Mouse (Mus musculus) forebrain, embryonic 12.5 days (tissue): ENCODE results near the gene Fhl2. TPM values are rescaled to one million over a fixed set of nuclear protein-coding genes. Genes with fewer than 3 reads are reported as not detected.
A peak's percentile ranks its signal among the peaks of the same experiment; 100 is the strongest.

Experiments used
- ATAC-seq: fragments of 200-750 bp; cut with Nextera tagmentation; 2 replicates; pipeline ENCODE4 v1.8.0; 2017; ENCODE audit warnings: moderate TSS enrichment; ENCODE audit not compliant: low FRiP score
- H3K27ac ChIP-seq: fragments of 300-500 bp; sonication (generic); 2 replicates; pipeline ENCODE4 v1.5.1; 2016; ENCODE audit warnings: mild to moderate bottlenecking
- H3K27me3 ChIP-seq: fragments of 300-500 bp; sonication (generic); 2 replicates; pipeline ENCODE4 v1.6.1; 2016; ENCODE audit warnings: mild to moderate bottlenecking
- H3K36me3 ChIP-seq: fragments of 300-500 bp; sonication (generic); replicated peaks from 2 replicates; pipeline ENCODE4 v1.6.1; 2016; ENCODE audit warnings: mild to moderate bottlenecking
- H3K4me1 ChIP-seq: fragments of 300-500 bp; sonication (generic); 2 replicates; pipeline ENCODE4 v1.6.1; 2016
- H3K4me2 ChIP-seq: fragments of 300-500 bp; sonication (generic); 2 replicates; pipeline ENCODE4 v1.6.1; 2016; ENCODE audit warnings: mild to moderate bottlenecking, moderate library complexity
- H3K4me3 ChIP-seq: fragments of 300-500 bp; sonication (generic); replicated peaks from 2 replicates; pipeline ENCODE4 v1.5.1; 2016; ENCODE audit warnings: mild to moderate bottlenecking
- H3K9ac ChIP-seq: fragments of 300-500 bp; sonication (generic); 2 replicates; pipeline ENCODE4 v1.6.1; 2016; ENCODE audit warnings: mild to moderate bottlenecking
- H3K9me3 ChIP-seq: fragments of 300-500 bp; sonication (generic); 2 replicates; pipeline ENCODE4 v1.6.1; 2016
- WGBS: fragments of 180-500 bp; shearing (Covaris S2); methylation state at CpG from one replicate; pipeline ENCODE4 v1.1.7; 2016; 5-methylcytosine and 5-hydroxymethylcytosine counted together
- polyA plus RNA-seq: library from polyadenylated mRNA; unstranded; fragments of >200 nt; fragmentation: Nextera tagmentation; extraction: Ambion mirVana; gene quantifications from 2 replicates; pipeline ENCODE4 v1.2.1, GENCODE M21; 2016

The Fhl2 gene
- polyA plus RNA-seq, 1 experiment from 2014 or later: 4.3 TPM

DNA sequence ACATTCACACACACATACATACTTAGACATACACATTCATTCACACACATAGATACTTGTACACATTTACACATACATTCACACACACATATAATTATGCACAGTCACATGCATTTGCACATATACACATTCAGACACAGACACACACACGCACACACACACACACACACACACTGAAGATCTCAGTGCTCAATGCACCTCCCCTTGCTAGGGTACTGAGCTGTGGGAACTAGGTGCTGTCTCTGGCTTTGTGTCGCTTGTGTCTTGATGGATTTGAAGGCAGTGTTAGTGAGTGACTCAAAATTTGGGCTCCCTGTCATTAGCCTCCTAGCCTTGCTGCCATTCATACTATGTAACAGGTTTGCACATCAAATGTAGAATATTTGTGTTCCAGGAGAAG, 74.2 kb downstream of the Fhl2 start:
- no peak for ATAC-seq
- Histone ChIP-seq H3K9ac (no peak overlapping the region), H3K4me1 (no peaks in the 10 kb centered on the region), H3K4me2 (no peak overlapping the region), H3K9me3 (no peaks in the 10 kb centered on the region), H3K27ac (no peak overlapping the region), H3K4me3 (no peak overlapping the region), H3K36me3 (peaks cover 12% of the 10 kb centered on the region), H3K27me3 (no peaks in the 10 kb centered on the region)
- WGBS: 92% methylated on average over 2 of the region's 2 CpGs

DNA sequence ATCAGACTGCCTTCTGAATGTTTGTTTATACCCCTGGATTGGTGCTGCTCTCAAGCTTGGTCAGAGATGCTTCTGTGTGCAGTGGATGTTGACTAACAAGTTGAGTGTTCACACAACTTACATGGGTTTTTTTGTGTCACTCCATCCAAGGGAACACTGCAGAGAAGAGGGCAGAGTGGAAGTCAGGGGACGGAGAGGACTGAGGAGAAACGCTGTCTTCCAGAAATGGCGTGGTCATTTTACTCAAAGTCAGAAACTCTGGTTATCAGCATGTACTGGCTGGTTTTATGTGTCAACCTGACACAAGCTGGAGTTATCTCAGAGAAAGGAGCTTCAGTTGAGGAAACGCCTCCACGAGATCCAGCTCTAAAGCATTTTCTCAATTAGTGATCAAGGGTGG, 75.8 kb downstream of the Fhl2 start:
- Histone ChIP-seq H3K4me3 (no peak overlapping the region), H3K4me2 (no peak overlapping the region), H3K9me3 (no peaks in the 10 kb centered on the region), H3K36me3 (peaks cover 23% of the 10 kb centered on the region), H3K27ac (no peak overlapping the region), H3K4me1 (no peaks in the 10 kb centered on the region), H3K27me3 (no peaks in the 10 kb centered on the region), H3K9ac (no peak overlapping the region)
- ATAC-seq: no peak
- WGBS: 95% methylated on average over 5 of the region's 5 CpGs

DNA sequence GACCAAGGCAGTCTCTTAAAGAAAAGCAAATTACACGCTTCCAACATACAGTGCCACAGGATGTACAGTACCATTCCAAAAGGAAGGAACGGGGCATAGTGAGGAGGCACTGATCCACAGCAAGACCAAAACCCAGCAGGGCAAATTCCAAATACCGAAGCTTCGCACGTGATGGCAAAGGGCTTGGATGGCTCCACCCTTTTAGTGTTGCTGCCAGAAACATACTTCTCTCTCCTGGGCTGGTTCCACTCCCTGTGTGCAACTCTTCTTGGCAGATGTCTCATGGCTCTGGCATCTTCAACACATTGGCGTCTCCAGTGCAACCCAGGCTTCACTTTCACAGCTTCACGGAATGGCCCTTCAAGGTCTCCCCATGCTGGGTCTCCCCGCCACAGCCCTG, 79.3 kb downstream of the Fhl2 start:
- H3K27ac ChIP-seq: no peak overlapping the region
- H3K9ac ChIP-seq: no peak overlapping the region
- peaks cover 41% of the 10 kb centered on the region for H3K36me3 ChIP-seq
- no peaks in the 10 kb centered on the region for H3K4me1 ChIP-seq
- 95% methylated on average over 8 of the region's 8 CpGs for WGBS
- H3K4me3 ChIP-seq: no peak overlapping the region
- no peaks in the 10 kb centered on the region for H3K9me3 ChIP-seq
- no peaks in the 10 kb centered on the region for H3K27me3 ChIP-seq
- H3K4me2 ChIP-seq: no peak overlapping the region
- ATAC-seq: no peak

DNA sequence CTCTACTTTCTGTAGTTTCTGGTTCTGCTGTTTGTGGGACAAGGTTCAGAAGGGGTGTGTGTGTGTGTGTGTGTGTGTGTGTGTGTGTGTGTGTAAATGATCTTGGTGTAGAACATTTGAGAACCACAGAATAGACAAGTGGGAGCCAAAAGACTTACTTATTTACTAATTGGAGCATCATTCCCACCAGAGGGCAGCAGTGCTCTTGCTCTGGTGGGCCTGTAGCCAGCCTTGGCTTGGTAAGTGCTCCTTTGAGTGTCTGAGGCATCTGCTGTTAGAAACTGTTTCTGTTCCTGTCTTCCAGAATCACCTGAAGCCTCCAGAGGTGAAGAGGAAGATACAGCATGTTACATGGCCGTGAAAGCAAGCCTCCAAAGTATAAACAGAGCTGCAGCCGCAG, 83.9 kb downstream of the Fhl2 start:
- no peak overlapping the region for H3K4me3 ChIP-seq
- H3K9ac ChIP-seq: no peak overlapping the region
- WGBS: 87% methylated on average over 2 of the region's 2 CpGs
- H3K36me3 ChIP-seq: peaks cover 59% of the 10 kb centered on the region
- H3K9me3 ChIP-seq: no peaks in the 10 kb centered on the region
- H3K27me3 ChIP-seq: no peaks in the 10 kb centered on the region
- ATAC-seq: no peak
- H3K27ac ChIP-seq: no peak overlapping the region
- no peaks in the 10 kb centered on the region for H3K4me1 ChIP-seq
- no peak overlapping the region for H3K4me2 ChIP-seq

DNA sequence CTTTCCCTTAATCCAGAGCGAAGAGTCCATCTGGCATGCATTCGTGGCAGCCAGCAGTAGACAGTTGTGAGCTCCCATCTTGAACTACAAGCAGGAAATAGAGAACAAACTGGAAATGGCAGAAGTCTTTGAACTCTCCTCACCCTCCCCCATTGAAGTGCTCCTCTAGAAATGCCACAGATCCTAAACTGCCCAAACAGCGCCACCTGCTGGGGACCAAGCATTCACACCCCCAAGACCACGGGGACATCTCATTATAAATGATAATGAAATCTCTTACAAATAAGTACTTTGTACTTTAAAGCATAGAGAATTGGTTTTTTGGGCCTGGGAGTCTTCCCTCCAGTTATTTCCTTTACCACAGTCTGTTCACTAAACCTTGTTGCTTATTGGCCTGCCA, 86.2 kb downstream of the Fhl2 start:
- no peak for ATAC-seq
- no peak overlapping the region for H3K27ac ChIP-seq
- H3K4me3 ChIP-seq: no peak overlapping the region
- no peak overlapping the region for H3K4me2 ChIP-seq
- no peaks in the 10 kb centered on the region for H3K4me1 ChIP-seq
- H3K9ac ChIP-seq: no peak overlapping the region
- WGBS: 49% methylated on average over 4 of the region's 4 CpGs
- no peaks in the 10 kb centered on the region for H3K27me3 ChIP-seq
- peaks cover 60% of the 10 kb centered on the region for H3K36me3 ChIP-seq
- no peaks in the 10 kb centered on the region for H3K9me3 ChIP-seq

DNA sequence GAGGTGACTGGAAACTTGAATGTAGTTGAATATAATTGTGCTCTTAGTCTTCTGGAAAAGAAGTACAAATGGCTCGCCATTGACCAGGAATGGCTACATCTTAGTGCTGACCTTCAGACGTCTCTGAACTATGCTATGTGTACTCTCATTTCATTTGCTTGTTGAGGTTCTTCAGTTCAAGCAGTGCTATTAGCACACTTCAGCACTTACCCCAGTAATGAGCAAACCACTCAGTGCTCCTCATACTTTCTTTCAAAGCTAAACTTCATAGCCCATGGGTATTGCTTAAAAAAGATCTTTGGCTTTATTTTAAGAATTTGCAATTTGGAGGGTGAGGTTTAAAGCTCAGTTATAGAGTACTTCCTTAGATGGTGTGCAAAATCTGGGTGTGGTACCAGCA, 88.1 kb downstream of the Fhl2 start:
- ATAC-seq: no peak
- H3K27me3 ChIP-seq: no peaks in the 10 kb centered on the region
- no peaks in the 10 kb centered on the region for H3K9me3 ChIP-seq
- 86% methylated on average over 2 of the region's 2 CpGs for WGBS
- H3K9ac ChIP-seq: no peak overlapping the region
- no peak overlapping the region for H3K4me3 ChIP-seq
- no peak overlapping the region for H3K4me2 ChIP-seq
- H3K36me3 ChIP-seq: peaks cover 56% of the 10 kb centered on the region
- H3K4me1 ChIP-seq: no peaks in the 10 kb centered on the region
- H3K27ac ChIP-seq: no peak overlapping the region

DNA sequence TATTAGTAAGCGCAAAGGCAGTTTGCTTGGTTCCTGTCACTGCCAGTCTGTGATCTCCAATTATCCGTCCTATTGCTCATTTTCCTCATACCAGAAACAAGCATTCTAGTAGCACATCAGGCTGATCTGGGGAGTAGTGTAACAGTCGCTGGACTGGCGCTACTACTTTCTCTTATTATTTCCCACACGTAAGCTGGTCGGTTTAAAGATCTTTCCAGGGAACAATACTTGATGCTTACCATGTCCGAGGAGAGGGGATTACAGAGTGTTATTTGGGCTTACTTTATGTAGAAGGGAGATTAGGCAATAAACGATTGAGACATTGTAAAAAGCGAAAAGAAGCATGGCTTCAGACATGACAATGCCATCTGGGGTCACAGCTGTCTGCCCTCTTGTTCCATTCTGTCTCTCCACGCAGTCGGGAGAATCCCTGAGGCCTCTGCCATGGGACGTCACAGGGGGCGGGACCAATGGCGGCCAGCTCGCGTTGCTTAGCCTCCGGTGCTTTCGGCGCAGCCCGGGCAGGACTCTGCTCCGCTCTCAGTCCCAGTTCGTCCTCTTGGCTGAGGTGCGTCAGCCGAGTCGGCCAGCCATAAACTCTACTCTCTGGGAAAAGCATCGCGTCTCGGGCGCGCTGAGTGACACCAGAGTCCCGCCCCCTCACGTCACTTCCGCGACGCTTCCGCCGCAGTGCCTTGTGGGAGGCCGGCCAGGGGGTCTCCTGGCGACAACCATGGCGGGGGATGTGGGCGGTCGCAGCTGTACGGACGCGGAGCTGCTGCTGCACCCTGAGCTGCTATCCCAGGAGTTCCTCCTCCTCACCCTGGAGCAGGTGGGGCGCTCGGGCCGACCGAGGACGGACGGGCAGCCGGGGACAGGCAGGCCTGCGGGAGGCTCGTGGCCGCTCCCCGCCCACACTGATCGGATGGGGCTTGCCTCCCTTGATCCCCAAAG, 98.5 kb downstream of the Fhl2 start, which contains the start of the genes Tgfbrap1 and AI597479:
Tgfbrap1 (minus strand) TSS at position 607 of the 954 bp plus-strand sequence.
AI597479 (plus strand) TSS at position 680 of the 954 bp plus-strand sequence.
- under 1% methylated on average over 57 of the region's 57 CpGs for WGBS
- Histone ChIP-seq H3K27ac (peak within 1 kb of the TSS; percentile 99), H3K36me3 (peaks cover 18% of the 10 kb centered on the region), H3K9me3 (no peaks in the 10 kb centered on the region), H3K9ac (peak within 1 kb of the TSS; percentile 90), H3K4me1 (peaks cover 15% of the 10 kb centered on the region), H3K27me3 (no peaks in the 10 kb centered on the region), H3K4me2 (peak within 1 kb of the TSS; percentile 83), H3K4me3 (peak within 1 kb of the TSS; percentile 89)
- ATAC-seq: peak; percentile 97

DNA sequence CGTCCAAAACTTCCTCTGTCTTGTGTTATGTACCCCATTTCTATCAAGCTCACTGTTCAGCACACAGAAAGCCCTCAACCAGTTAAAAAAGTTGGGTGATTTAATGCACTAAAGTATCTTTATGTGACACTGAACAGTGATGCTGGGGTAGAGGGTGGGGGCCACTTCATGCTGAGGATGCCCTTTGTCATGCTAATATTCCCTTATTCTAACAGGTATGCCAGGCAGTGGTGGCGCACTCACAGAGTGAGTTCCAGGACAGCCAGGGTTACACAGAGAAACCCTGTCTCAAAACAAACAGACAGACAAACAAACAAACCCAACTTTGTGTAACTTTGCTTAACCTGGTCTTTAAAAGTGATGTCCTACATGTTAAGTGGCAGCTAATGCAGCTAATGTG, 102.6 kb downstream of the Fhl2 start:
- H3K9ac ChIP-seq: no peak overlapping the region
- no peak for ATAC-seq

DNA sequence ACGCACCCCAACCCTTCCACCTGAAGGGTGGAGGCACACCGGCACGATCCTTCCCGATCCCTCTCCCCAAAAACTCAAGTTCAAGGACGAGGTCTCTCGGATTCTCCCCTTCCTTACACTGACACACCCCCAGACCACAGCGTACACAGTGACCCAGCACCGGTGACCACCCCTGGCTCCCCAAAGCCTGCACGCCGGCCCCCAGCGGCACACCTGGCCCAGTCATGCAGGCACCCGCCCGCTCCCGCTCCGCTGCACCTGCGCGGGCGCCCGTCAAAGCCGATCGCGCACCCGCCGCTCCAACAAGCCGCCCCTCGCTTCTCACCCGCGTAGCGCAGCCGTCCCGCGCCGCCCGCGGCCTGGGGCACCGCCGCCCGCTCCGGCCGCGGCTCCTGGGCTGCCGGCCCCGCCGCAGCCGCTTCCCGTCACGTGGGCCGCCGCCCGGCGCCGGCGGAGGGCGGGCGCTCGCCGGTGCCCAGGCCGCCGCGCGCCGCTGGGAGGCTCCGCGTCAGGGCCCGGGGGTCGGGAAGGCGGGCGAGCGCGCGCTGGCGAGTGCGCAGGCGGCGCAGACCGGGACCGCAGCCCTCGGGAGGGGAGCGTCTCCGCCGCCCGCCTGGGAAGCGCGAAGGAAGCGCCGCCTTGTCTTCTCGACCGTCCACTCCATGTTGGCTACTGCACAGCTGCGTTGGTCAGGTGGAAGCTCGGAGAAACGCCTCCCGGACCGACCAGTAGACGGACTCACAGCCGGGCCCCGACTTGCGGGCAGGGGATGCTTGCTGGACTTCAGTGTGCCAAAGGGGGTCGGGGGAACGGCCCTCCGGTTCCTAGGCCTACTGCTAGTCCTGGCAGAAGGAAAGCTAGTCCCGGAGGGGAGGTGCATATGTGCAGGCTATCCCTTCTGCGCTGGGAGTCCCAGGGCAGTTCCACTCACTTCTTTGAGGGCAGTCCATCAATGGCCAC, 104.4 kb downstream of the Fhl2 start:
- Histone ChIP-seq H3K4me1 (peaks cover 20% of the 10 kb centered on the region), H3K9me3 (no peaks in the 10 kb centered on the region), H3K27ac (peak overlapping the region; percentile 81), H3K36me3 (no peaks in the 10 kb centered on the region), H3K4me2 (peak overlapping the region; percentile 88), H3K9ac (peak overlapping the region; percentile 90), H3K27me3 (no peaks in the 10 kb centered on the region), H3K4me3 (peak overlapping the region; percentile 79)
- peak; percentile 89 for ATAC-seq
- WGBS: under 1% methylated on average over 98 of the region's 102 CpGs

More for the DNA sequence above, 102.6 kb downstream of the Fhl2 start:
- Histone ChIP-seq H3K4me1 (peaks cover 21% of the 10 kb centered on the region), H3K4me2 (no peak overlapping the region), H3K27me3 (no peaks in the 10 kb centered on the region), H3K9me3 (no peaks in the 10 kb centered on the region), H3K27ac (no peak overlapping the region), H3K4me3 (no peak overlapping the region), H3K36me3 (no peaks in the 10 kb centered on the region)
- WGBS: 73% methylated on average over 2 of the region's 2 CpGs

DNA sequence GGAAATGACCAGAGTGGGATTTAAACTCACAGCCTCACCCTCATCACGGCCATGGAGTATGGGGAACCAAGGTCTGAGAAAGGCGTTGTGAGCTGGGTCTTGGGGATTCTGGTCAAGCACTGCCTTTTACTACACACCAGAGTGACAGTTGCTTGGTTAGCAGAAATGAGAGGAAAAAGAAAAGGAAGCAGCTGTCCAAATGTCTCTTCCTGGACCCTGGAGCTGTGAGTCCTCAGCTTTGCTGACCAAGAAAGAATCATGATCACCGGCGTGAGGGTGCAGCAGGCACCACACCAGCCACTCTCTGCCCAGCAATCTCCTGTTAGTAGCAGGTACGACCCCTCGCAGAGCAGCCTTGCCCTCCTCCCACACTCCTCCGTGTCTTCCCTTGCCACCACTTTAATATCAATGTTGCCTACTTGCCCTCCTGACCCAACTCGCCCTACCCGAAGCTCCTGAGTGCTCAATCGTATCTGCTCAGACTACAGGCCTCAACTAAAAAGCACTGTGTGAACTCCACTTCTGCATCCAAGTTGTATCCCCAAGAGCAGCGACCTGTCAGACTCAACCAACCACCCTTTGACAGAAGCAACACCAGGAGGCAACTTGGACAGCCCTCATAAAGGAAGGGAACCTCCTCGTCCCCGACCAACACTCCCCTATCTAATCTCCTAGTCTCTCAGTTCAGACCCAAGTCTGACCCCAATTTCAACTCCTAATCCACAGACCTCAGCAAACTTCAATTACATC, 105.3 kb downstream of the Fhl2 start:
- 54% methylated on average over 13 of the region's 13 CpGs for WGBS
- ATAC-seq: 0 out of 2 replicates have a peak, but pooled peaks have one; percentile 10
- Histone ChIP-seq H3K9ac (peak overlapping the region; percentile 90), H3K9me3 (no peaks in the 10 kb centered on the region), H3K4me2 (peak overlapping the region; percentile 88), H3K4me1 (peaks cover 16% of the 10 kb centered on the region), H3K27ac (peak overlapping the region; percentile 76; the same call in 1 of the 2 replicates), H3K4me3 (peak overlapping the region; percentile 79), H3K36me3 (no peaks in the 10 kb centered on the region), H3K27me3 (no peaks in the 10 kb centered on the region)

DNA sequence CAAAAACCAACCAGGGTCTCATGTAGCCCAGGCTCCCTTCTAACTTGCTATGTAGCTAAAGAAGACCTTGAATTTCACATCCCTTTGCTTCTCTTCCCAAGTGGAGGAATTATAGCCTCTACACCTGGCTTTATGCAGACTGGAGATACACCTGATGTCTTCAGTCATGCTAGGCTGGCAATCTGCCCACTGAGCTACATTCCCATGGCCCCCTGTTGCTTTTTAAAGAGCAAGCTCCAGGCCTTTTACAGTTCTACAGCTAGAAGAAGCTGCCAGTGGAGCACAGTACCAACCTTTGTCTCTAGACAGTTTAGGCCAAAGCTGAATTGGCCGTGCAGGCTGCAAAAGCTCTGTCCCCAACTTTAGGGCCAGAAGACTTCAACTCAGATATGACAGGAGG, 106.4 kb downstream of the Fhl2 start:
- no peaks in the 10 kb centered on the region for H3K27me3 ChIP-seq
- H3K27ac ChIP-seq: no peak overlapping the region
- WGBS: 95% methylated on average over 1 of the region's 1 CpGs

More for the DNA sequence above, 106.4 kb downstream of the Fhl2 start:
- no peak for ATAC-seq
- Histone ChIP-seq H3K9ac (no peak overlapping the region), H3K4me2 (no peak overlapping the region), H3K4me1 (peaks cover 16% of the 10 kb centered on the region), H3K4me3 (no peak overlapping the region), H3K36me3 (no peaks in the 10 kb centered on the region), H3K9me3 (no peaks in the 10 kb centered on the region)
